Mouse (Mus musculus) heart, postnatal 0 days (tissue): ENCODE measurements around the gene Gm13101. TPM values are rescaled to one million over a fixed set of nuclear protein-coding genes. Genes with fewer than 3 reads are reported as not detected.
"Not testable (repeated sequence)": the region's sequence is repeated elsewhere in the genome, so short reads cannot be mapped to it uniquely, and the experiment has no call there.

Experiments
- ATAC-seq: fragments of 200-750 bp; cut with Nextera tagmentation; 2 replicates; pipeline ENCODE4 v1.8.0; 2017; ENCODE audit warnings: low read depth, moderate number of reproducible peaks, moderate library complexity; ENCODE audit not compliant: insufficient read depth
- DNase-seq: peaks from one replicate; pipeline ENCODE4 v3.0.0-alpha.2; 2016; ENCODE audit warnings: low spot score
- H3K27ac ChIP-seq: fragments of 300-500 bp; sonication (generic); 2 replicates; pipeline ENCODE4 v1.5.1; 2014; ENCODE audit warnings: low read depth, mild to moderate bottlenecking
- H3K27me3 ChIP-seq: fragments of 300-500 bp; sonication (generic); 2 replicates; pipeline ENCODE4 v1.6.1; 2014; ENCODE audit warnings: low read length, mixed read lengths; ENCODE audit not compliant: control insufficient read depth, insufficient read depth
- H3K36me3 ChIP-seq: fragments of 300-500 bp; sonication (generic); replicated peaks from 2 replicates; pipeline ENCODE4 v1.6.1; 2014; ENCODE audit warnings: low read length, mixed read lengths; ENCODE audit not compliant: control insufficient read depth, insufficient read depth
- H3K4me1 ChIP-seq: fragments of 300-500 bp; sonication (generic); 2 replicates; pipeline ENCODE4 v1.6.1; 2014; ENCODE audit warnings: antibody characterized with exemption; ENCODE audit not compliant: control insufficient read depth, insufficient read depth
- H3K4me2 ChIP-seq: fragments of 300-500 bp; sonication (generic); 2 replicates; pipeline ENCODE4 v1.6.1; 2014; ENCODE audit warnings: low read depth, mild to moderate bottlenecking, low read length, moderate library complexity
- H3K4me3 ChIP-seq: fragments of 300-500 bp; sonication (generic); 2 replicates; pipeline ENCODE4 v1.5.1; 2014; ENCODE audit warnings: low read depth, low read length
- H3K9ac ChIP-seq: fragments of 300-500 bp; sonication (generic); replicated peaks from 2 replicates; pipeline ENCODE4 v1.6.1; 2014; ENCODE audit warnings: low read depth, low read length, mixed read lengths
- H3K9me3 ChIP-seq: fragments of 300-500 bp; sonication (generic); replicated peaks from 2 replicates; pipeline ENCODE4 v1.6.1; 2016; ENCODE audit warnings: low read length; ENCODE audit not compliant: control insufficient read depth
- WGBS: fragments of 180-500 bp; shearing (Covaris S2); extraction: QIAGEN DNeasy Blood & Tissue Kit; methylation state at CpG from one replicate; pipeline ENCODE4 v1.1.7; 2014; 5-methylcytosine and 5-hydroxymethylcytosine counted together
- polyA plus RNA-seq: library from polyadenylated mRNA; unstranded; fragments of >200 nt; fragmentation: Nextera tagmentation; extraction: Ambion mirVana; gene quantifications from 2 replicates; pipeline ENCODE4 v1.2.1, GENCODE M21; 2015
- total RNA-seq: library from RNA; depleted of rRNA; stranded (reverse); fragments of >200 nt; gene quantifications from 2 replicates; pipeline ENCODE4 v1.2.3, GENCODE M21; 2014; ENCODE audit warnings: low replicate concordance; rRNA removed

The Gm13101 gene
- total RNA-seq (not detected in 2 replicates), polyA plus RNA-seq (not detected in 2 replicates)

DNA sequence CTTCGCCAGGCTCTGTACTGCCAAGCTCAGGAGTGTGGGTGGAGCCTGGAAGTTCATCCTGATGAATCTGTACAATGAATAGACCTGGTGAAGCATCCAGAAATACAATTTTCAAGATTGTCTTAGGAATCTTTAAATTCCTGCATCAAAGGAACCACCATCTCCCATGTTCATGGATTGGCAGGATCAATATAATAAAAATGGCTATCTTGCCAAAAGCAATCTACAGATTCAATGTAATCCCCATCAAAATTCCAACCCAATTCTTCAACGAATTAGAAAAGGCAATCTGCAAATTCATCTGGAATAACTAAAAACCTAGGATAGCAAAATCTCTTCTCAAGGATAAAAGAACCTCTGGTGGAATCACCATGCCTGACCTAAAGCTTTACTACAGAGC lies at the start of gene Gm13101:
Gene Gm13101 (minus strand): TSS at position 101 of the 400 bp plus-strand sequence.
- H3K4me2 ChIP-seq, H3K4me3 ChIP-seq, H3K27me3 ChIP-seq, ATAC-seq, H3K9me3 ChIP-seq, H3K27ac ChIP-seq, H3K9ac ChIP-seq, H3K4me1 ChIP-seq, H3K36me3 ChIP-seq, DNase-seq: not testable (repeated sequence)
- WGBS, result 40% methylated on average over 2 of the region's 2 CpGs

DNA sequence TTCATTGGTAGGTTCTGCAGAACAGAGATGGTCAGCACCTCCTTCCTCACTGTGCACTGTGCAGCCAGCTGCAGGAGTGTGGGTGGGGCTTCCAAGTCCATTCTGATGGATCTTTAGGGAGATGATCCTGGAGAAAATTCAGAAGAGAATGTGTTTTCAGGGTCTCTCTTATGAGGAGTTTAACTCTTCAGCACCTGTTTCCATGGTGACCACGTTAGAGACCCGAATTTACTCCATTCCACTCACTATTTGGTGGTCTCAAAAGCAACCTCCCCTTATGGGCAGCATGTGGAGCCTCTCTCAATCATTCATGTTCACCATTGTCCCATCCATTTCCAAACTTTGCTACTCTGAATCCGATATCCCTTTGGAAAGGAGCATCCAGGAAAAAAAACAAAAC lies 27.5 kb upstream of the Gm13101 start, which contains the start of gene Pramef17:
Gene Pramef17 (minus strand): TSS at position 101 of the 400 bp plus-strand sequence.
- not testable (repeated sequence) for H3K4me1 ChIP-seq, H3K9ac ChIP-seq, ATAC-seq, H3K4me2 ChIP-seq, H3K4me3 ChIP-seq, H3K9me3 ChIP-seq, DNase-seq, H3K27ac ChIP-seq, H3K27me3 ChIP-seq, H3K36me3 ChIP-seq
- 36% methylated on average over 3 of the region's 3 CpGs for WGBS

DNA sequence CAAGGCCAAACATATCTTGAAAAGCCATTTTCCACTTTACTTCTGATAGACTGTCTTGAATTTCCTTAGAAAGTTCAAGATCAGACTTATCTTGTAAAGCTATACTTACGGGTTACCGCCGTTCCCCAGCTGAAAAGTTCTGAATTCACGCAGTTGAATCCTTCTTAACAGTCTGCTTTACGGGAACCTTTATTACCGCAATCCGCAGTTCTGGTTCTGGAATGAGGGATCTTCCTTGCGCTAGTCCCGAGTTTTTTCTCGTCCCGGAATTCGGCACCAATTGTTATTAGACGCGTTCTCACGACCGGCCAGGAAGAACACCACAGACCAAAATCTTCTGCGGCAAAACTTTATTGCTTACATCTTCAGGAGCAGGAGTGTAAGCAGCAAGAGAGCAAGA lies 21.4 kb upstream of the Gm13101 start:
- not testable (repeated sequence) for ATAC-seq, H3K27me3 ChIP-seq, H3K36me3 ChIP-seq, H3K4me1 ChIP-seq, H3K9me3 ChIP-seq, H3K9ac ChIP-seq, H3K4me2 ChIP-seq, H3K27ac ChIP-seq, DNase-seq, H3K4me3 ChIP-seq
- 90% methylated on average over 10 of the region's 17 CpGs for WGBS

DNA sequence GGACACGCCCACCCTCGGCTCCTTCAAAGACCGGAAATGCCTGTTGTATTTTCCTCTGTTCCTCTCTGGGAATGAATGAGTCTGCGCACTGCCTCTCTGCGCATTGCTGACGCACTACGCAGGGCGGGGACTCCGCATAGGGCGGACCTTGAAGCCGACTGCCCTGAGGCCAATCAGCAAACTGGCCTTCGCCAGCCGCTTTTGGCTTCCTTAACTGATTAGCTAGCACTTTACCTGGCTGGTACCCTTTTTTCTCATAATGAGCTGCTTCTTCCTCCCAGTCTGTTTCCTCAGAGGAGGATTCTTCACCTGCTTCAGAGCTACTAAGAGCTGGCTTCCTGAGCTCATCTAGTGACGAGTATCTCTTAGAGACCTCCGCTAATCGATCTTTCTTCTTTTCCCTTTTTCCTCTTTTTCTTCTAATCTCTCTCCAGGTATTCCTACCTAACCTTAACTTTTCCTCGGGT lies 20.8 kb upstream of the Gm13101 start:
- H3K4me1 ChIP-seq, DNase-seq, H3K9me3 ChIP-seq, H3K9ac ChIP-seq, ATAC-seq, H3K27ac ChIP-seq, H3K4me2 ChIP-seq, H3K36me3 ChIP-seq, H3K4me3 ChIP-seq, H3K27me3 ChIP-seq: not testable (repeated sequence)
- WGBS, result 87% methylated on average over 7 of the region's 17 CpGs

DNA sequence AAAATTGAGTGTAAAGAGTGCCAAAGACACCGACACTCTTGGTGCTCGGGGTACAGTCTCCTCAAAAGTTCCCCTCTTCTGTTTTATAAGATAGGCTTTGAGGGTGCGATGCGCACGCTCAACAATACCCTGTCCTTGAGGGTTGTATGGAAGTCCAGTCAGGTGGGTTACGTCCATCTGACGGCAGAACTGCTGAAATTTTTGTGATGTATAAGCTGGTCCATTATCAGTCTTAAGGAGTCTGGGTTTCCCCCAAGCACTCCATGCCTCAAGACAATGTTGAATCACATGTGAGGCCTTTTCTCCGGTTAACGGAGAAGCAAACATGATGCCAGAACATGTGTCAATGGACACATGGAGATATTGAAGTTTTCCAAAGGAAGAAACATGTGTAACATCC lies 19.0 kb upstream of the Gm13101 start:
- WGBS, result 95% methylated on average over 2 of the region's 9 CpGs
- not testable (repeated sequence) for ATAC-seq

DNA sequence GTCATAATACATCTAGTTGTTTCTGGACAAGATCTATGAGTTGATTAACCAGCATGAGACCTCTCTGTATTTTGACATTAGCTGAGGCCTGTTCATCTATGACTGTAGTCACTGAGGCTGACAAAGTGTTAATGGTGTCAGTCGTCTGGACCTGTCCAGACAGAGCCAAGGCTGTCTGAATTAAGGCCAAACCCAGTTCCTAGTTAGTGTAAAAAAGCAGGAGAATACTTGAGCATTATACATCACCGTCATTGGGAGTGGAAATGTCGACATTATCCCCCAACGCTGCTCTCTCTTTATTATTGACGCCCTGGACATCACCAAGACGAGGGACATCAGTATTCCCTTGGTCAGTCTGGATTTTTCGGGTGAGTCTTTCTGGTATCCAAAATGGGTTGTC lies 18.4 kb upstream of the Gm13101 start:
- H3K4me3 ChIP-seq, H3K27ac ChIP-seq, H3K36me3 ChIP-seq, H3K9me3 ChIP-seq, H3K27me3 ChIP-seq, H3K4me1 ChIP-seq, DNase-seq, H3K9ac ChIP-seq, ATAC-seq, H3K4me2 ChIP-seq: not testable (repeated sequence)
- WGBS, result no CpG with 5 or more reads among the region's 7 CpGs

More for the DNA sequence above, 19.0 kb upstream of the Gm13101 start:
- H3K36me3 ChIP-seq, H3K4me3 ChIP-seq, H3K4me2 ChIP-seq, H3K27me3 ChIP-seq, DNase-seq, H3K4me1 ChIP-seq, H3K9me3 ChIP-seq, H3K27ac ChIP-seq, H3K9ac ChIP-seq: not testable (repeated sequence)

DNA sequence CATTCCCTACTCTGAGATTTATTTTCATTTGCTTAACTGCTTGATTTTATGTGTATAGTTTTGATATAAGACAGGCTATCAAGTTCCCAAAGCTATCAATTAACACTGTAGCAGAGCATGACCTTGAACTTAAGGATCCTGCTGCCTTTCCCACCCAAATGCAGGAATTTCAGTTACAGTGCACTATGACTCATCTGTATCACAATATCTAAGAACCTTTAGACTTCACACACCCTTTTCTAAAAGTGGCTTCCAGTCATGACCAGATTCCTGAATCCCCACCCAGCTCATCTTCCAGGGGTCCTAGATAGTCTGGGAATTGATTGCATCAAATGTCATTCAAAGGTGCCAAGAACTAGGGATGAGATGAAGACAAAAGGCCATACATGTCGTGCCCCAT lies 16.7 kb upstream of the Gm13101 start:
- H3K9ac ChIP-seq, H3K9me3 ChIP-seq, H3K4me2 ChIP-seq, H3K27ac ChIP-seq, H3K4me1 ChIP-seq, H3K27me3 ChIP-seq, DNase-seq, H3K36me3 ChIP-seq, ATAC-seq, H3K4me3 ChIP-seq: not testable (repeated sequence)
- no CpG with 5 or more reads among the region's 1 CpGs for WGBS

DNA sequence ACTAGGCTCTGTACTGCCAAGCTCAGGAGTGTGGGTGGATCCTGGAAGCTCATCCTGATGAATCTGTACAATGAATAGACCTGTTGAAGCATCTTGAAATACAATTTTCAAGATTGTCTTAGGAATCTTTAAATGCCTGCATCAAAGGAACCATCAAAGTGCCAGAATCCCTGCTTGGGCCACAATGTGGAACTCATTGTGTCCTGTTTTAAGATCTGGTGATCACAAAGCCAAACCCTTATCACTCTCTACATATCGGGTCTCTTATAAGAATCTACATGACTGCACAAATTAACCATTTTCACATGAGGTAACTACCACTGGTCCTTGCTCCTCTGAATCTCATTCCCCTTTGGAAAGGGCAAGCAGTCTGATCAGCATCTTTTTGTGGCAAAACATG lies 15.8 kb downstream of the Gm13101 start, which contains the start of gene Pramef25:
Gene Pramef25 (minus strand): TSS at position 101 of the 400 bp plus-strand sequence.
- DNase-seq, H3K4me2 ChIP-seq, H3K27me3 ChIP-seq, H3K4me1 ChIP-seq, H3K9me3 ChIP-seq, H3K9ac ChIP-seq, H3K4me3 ChIP-seq, H3K36me3 ChIP-seq, ATAC-seq, H3K27ac ChIP-seq: not testable (repeated sequence)
- 64% methylated on average over 1 of the region's 1 CpGs for WGBS
